Mouse (Mus musculus) ovary, postnatal 14 days (tissue): ENCODE data around the gene Sema4c.

ENCODE experiments used
- DNase-seq: peaks from one replicate; pipeline ENCODE4 v3.0.0; 2022; ENCODE audit warnings: low spot score

The Sema4c gene

GRCm38 (mm10) chr1:36558031-36558993, at the start of gene Sema4c:
Sema4c (minus strand) TSS chr1:36558349.
- DNase-seq = peak; percentile 72

GRCm38 (mm10) chr1:36606951-36607350, 48.8 kb upstream of the Sema4c start:
- DNase-seq = no peak

GRCm38 (mm10) chr1:36604254-36605156, 46.4 kb upstream of the Sema4c start:
- DNase-seq = no peak

DNA sequence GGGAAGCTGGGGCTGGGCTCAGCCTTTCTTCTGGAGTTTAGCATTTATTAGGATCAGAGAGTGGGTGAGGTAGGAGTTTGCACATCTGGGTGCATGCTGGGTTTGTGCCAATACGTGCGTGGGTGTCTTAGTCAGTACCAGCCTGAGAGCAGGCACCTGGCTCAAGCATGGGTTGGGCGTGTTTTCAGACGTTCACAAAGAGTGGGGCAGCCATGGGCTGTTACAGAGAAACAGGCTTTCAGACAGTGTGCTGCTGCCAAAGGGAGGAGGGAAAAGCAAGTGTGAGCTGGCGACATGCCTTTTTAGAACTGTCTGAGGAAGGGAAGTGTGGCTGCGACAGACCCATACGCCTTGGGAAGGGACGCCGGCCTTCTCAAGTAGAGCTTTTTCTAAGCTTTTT, 45.2 kb upstream of the Sema4c start:
- peak; percentile 70 for DNase-seq

GRCm38 (mm10) chr1:36602271-36602670, 44.1 kb upstream of the Sema4c start:
- no peak for DNase-seq

GRCm38 (mm10) chr1:36598411-36598810, 40.3 kb upstream of the Sema4c start:
- DNase-seq = no peak

GRCm38 (mm10) chr1:36596114-36596513, 38.0 kb upstream of the Sema4c start:
- DNase-seq = no peak

- DNase-seq = no peak
These were observed 37.2 kb upstream of the Sema4c start for GRCm38 (mm10) chr1:36595167-36595931.

- no peak for DNase-seq
These were observed 35.0 kb upstream of the Sema4c start for GRCm38 (mm10) chr1:36593099-36593498.

DNA sequence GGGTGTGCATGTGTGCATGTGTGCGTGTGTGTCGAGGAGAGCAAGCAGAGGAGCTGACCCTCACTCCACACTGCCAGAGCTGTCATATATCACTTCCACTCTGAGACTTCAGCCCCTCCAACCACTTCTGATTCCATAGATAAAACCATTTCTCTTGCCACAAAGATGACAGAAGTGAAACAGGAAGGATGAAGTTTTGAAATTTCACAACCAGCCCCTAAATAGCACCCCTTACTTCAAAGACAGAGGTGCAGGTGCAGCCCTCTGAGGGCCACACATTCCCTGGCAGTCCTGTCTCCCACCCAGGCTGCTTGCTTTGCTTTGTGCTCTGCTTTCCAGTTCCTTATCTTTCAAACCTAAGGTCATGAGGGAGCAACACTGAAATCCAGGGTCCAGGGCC, 33.3 kb upstream of the Sema4c start:
- no peak for DNase-seq

DNA sequence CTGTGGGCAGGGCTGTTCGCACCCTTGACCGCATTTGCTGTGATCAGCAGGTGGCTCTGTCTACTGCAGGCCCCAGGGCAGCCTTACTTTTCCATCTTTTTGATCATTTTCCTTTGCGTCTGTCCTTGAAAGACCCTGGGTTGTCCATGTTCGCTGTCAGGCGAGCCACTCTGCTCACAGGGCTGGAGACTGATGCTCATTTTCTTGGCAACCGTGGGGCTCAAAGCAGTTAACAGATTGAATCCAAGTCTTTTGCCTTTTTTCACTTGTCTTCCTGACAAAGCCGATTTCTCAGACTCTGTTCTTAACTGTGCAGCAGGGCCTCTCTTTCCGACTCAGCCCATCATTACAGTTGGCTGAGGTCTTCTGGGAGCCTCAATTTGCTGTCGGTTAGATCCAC, 32.5 kb upstream of the Sema4c start:
- no peak for DNase-seq

DNA sequence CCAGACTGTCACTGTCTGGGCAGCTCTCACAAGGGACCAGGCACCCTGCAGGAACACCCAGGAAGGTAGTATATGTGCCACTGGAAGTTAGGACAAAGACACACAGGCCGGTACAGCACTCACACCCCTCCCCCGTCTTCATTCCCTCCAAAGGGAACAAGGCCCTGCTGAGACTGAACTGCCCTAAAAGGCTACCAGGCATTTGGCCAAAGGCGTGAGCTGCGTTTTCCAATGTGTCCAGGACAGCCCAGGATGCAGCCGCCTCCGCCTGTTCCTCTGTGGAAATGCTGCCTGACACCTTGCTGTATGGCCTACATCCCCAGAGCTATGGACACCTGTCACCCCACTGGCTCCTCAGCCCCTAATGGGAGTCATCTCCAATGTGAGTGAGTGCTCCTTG, 31.3 kb upstream of the Sema4c start:
- peak; percentile 58 for DNase-seq

DNA sequence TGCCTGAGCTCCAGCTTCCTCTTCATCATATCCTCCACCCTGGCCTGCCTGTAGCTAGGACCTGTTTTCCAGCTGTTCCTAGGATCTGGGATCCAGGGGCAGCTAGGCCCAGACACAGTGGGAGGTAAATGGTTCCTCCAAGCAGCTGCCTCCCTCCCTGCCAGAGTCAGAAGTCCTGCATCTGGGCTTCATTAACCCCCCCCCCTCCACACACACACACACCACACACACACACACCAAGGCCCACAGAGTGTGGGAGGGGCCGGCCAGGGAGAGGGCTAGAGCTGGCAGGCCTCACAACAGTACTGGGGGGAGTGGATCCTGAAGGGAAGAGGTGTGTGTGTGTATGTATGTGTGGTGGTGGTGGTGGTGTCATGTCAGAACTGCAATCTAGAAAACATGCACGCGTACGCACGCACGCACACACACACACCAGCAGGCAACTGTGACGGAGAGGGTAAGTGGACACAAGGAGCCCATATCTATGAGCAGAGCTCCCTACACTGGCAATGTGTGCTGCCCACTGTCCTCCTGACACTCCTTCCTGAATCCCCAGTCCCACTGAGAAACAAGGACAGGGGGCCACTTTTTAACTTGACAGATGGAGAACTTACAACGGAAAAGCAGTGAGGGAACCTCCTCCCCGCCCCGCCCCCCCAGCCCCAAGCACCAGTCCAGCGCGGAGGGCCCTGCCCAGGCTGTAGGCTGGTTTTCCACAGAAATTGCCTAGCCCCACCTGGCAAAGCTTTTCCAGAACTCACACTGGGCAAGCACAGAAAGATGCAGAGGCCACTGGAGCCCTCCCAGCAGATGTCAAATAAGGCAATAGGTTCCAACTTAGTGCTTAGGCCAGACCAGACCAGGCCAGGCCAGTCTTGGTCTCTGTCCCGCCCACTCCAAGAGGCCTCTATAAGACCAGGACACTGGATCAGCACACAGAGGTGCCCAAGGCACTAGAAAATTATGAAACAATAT, 30.6 kb upstream of the Sema4c start:
- peak; percentile 54 for DNase-seq

DNA sequence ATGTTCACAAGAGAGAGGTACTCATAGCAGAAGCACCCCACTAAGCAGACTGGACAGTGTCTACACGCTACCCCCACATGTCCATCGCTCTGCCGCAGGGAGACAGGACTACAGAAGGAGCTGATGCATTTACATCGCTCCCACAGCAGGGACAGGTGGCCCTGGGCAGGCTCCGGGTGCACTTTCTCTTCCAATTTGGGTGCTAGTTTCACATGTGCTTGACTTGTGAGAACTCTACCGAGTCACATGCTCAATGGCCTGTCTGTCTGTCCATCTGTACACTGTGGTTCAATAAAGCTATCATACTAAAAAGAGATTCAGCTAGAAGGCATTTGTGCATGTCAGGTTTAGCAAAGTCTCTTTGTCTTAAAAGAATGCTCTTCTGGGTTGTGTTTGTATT, 29.7 kb upstream of the Sema4c start:
- no peak for DNase-seq

- no peak for DNase-seq
These were observed 28.1 kb upstream of the Sema4c start for GRCm38 (mm10) chr1:36586288-36586687.

DNA sequence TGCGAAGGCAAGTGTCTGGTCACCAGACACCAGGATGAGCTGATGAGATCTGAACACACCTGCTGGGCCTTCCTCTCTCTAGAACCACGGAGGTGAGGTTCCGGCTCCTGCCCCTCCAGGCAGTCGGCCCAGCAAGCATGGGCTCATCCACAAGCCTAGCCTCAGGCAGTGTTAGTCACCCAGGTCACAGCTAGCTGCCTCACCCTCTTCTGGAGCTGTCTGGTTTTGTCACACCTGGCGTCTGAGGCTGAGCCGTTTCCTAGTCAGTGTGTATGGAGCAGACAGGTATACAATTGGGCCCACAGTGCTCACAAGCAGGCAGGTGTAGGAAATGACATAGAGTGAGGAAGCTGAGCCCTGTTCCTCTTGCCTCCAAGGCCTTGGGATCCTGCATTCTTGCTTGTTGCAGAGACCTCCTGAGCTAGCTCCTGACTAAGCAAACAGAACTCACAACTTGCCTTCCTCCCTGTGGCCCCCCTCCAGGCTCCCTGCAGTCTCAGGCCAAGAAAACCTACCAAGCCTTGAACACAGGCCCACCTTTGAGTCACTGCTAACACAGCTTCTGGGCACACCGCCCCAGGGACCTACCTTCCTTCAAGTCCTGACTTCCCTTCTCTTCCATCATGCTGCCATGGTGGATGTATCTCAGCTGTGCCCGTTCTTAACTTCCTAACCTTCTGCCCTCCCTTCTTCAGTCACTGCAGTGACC, 25.4 kb upstream of the Sema4c start:
- DNase-seq = no peak

GRCm38 (mm10) chr1:36582211-36582610, 24.1 kb upstream of the Sema4c start:
- no peak for DNase-seq

- no peak for DNase-seq
These were observed 23.1 kb upstream of the Sema4c start for GRCm38 (mm10) chr1:36581260-36581659.

GRCm38 (mm10) chr1:36580384-36581207, 22.4 kb upstream of the Sema4c start:
- peak; percentile 55 for DNase-seq
